Mouse (Mus musculus) spleen, adult 12 weeks (tissue): ENCODE results near the gene Cwc15.

Experiments used
- DNase-seq: peaks from one replicate; pipeline ENCODE4 v3.0.0; 2022; ENCODE audit warnings: low spot score

The Cwc15 gene

GRCm38 (mm10) chr9:14548366-14548761 is 47.9 kb downstream of the Cwc15 start:
- no peak for DNase-seq

- DNase-seq, result no peak
Observed at GRCm38 (mm10) chr9:14558332-14558731, 57.9 kb downstream of the Cwc15 start.

- DNase-seq, result no peak
Observed at GRCm38 (mm10) chr9:14559430-14559829, 59.0 kb downstream of the Cwc15 start.

- no peak for DNase-seq
Observed at GRCm38 (mm10) chr9:14559996-14560395, 59.6 kb downstream of the Cwc15 start.
